Mouse (Mus musculus) neural tube, embryonic 15.5 days (tissue): ENCODE data around the gene Muc13. TPM values are rescaled to one million over a fixed set of nuclear protein-coding genes. Genes with fewer than 3 reads are reported as not detected.
A peak's percentile ranks its signal among the peaks of the same experiment; 100 is the strongest.

Source experiments
- ATAC-seq: fragments of 200-750 bp; cut with Nextera tagmentation; 2 replicates; pipeline ENCODE4 v1.8.0; 2017; ENCODE audit warnings: mild to moderate bottlenecking, moderate TSS enrichment, moderate library complexity; ENCODE audit not compliant: low FRiP score
- H3K27ac ChIP-seq: fragments of 300-500 bp; sonication (generic); replicated peaks from 2 replicates; pipeline ENCODE4 v1.5.1; 2015; ENCODE audit warnings: mild to moderate bottlenecking, inconsistent platforms
- H3K27me3 ChIP-seq: fragments of 300-500 bp; sonication (generic); replicated peaks from 2 replicates; pipeline ENCODE4 v1.6.1; 2015; ENCODE audit warnings: inconsistent platforms
- H3K36me3 ChIP-seq: fragments of 300-500 bp; sonication (generic); 2 replicates; pipeline ENCODE4 v1.6.1; 2015; ENCODE audit warnings: inconsistent platforms
- H3K4me1 ChIP-seq: fragments of 300-500 bp; sonication (generic); 2 replicates; pipeline ENCODE4 v1.6.1; 2015; ENCODE audit warnings: inconsistent platforms
- H3K4me2 ChIP-seq: fragments of 300-500 bp; sonication (generic); 2 replicates; pipeline ENCODE4 v1.6.1; 2015; ENCODE audit warnings: inconsistent platforms, mild to moderate bottlenecking, moderate library complexity
- H3K4me3 ChIP-seq: fragments of 300-500 bp; sonication (generic); replicated peaks from 2 replicates; pipeline ENCODE4 v1.5.1; 2015; ENCODE audit warnings: mild to moderate bottlenecking, inconsistent platforms
- H3K9ac ChIP-seq: fragments of 300-500 bp; sonication (generic); replicated peaks from 2 replicates; pipeline ENCODE4 v1.6.1; 2015; ENCODE audit warnings: mild to moderate bottlenecking, inconsistent platforms
- H3K9me3 ChIP-seq: fragments of 300-500 bp; sonication (generic); replicated peaks from 2 replicates; pipeline ENCODE4 v1.6.1; 2016; ENCODE audit warnings: inconsistent platforms
- WGBS: fragments of 180-500 bp; shearing (Covaris S2); methylation state at CpG from one replicate; pipeline ENCODE4 v1.1.7; 2015; ENCODE audit warnings: mixed read lengths; 5-methylcytosine and 5-hydroxymethylcytosine counted together
- polyA plus RNA-seq: library from polyadenylated mRNA; unstranded; fragments of >200 nt; fragmentation: Nextera tagmentation; extraction: Ambion mirVana; gene quantifications from 2 replicates; pipeline ENCODE4 v1.2.1, GENCODE M21; 2015

Gene Muc13
- polyA plus RNA-seq, 1 experiment from 2014 or later, result not detected

- H3K9ac ChIP-seq, result 0 out of 2 replicates have a peak overlapping the region, but pooled peaks have one; percentile 20
- peak overlapping the region; percentile 60 for H3K27ac ChIP-seq
- peaks cover 56% of the 10 kb centered on the region for H3K27me3 ChIP-seq
- no peaks in the 10 kb centered on the region for H3K9me3 ChIP-seq
- no peaks in the 10 kb centered on the region for H3K36me3 ChIP-seq
- H3K4me3 ChIP-seq, result peak overlapping the region; percentile 17
- WGBS, result 2% methylated on average over 21 of the region's 21 CpGs
- peak overlapping the region; percentile 53 for H3K4me2 ChIP-seq
- ATAC-seq, result no peak
- H3K4me1 ChIP-seq, result peaks cover 40% of the 10 kb centered on the region
These were observed 39.0 kb downstream of the Muc13 start for GRCm38 (mm10) chr16:33832728-33833428.

- Histone ChIP-seq H3K27me3 (peaks cover 54% of the 10 kb centered on the region), H3K9ac (0 out of 2 replicates have a peak overlapping the region, but pooled peaks have one; percentile 17), H3K4me1 (peaks cover 40% of the 10 kb centered on the region), H3K36me3 (no peaks in the 10 kb centered on the region), H3K27ac (peak overlapping the region; percentile 60), H3K4me3 (peak overlapping the region; percentile 17; the same call in 1 of the 2 replicates), H3K4me2 (peak overlapping the region; percentile 53), H3K9me3 (no peaks in the 10 kb centered on the region)
- 7% methylated on average over 5 of the region's 5 CpGs for WGBS
- no peak for ATAC-seq
These were observed 39.6 kb downstream of the Muc13 start for GRCm38 (mm10) chr16:33833429-33833753.

- Histone ChIP-seq H3K27ac (peak overlapping the region; percentile 60), H3K36me3 (no peaks in the 10 kb centered on the region), H3K4me2 (peak overlapping the region; percentile 53), H3K4me1 (peaks cover 39% of the 10 kb centered on the region), H3K4me3 (peak overlapping the region; percentile 18), H3K27me3 (peaks cover 51% of the 10 kb centered on the region), H3K9ac (0 out of 2 replicates have a peak overlapping the region, but pooled peaks have one; percentile 17), H3K9me3 (no peaks in the 10 kb centered on the region)
- WGBS, result 3% methylated on average over 25 of the region's 25 CpGs
- no peak for ATAC-seq
These were observed 40.1 kb downstream of the Muc13 start for GRCm38 (mm10) chr16:33833781-33834482.

- Histone ChIP-seq H3K4me1 (peaks cover 25% of the 10 kb centered on the region), H3K9me3 (no peaks in the 10 kb centered on the region), H3K27me3 (peaks cover 33% of the 10 kb centered on the region), H3K4me3 (no peak overlapping the region), H3K9ac (no peak overlapping the region), H3K27ac (no peak overlapping the region), H3K36me3 (no peaks in the 10 kb centered on the region), H3K4me2 (no peak overlapping the region)
- WGBS, result 86% methylated on average over 3 of the region's 3 CpGs
- no peak for ATAC-seq
These were observed 42.8 kb downstream of the Muc13 start for GRCm38 (mm10) chr16:33836676-33837075.

GRCm38 (mm10) chr16:33837191-33837590 is 43.4 kb downstream of the Muc13 start:
- no peak overlapping the region for H3K4me3 ChIP-seq
- H3K36me3 ChIP-seq, result no peaks in the 10 kb centered on the region
- peaks cover 25% of the 10 kb centered on the region for H3K4me1 ChIP-seq
- WGBS, result 71% methylated on average over 3 of the region's 3 CpGs
- H3K9me3 ChIP-seq, result no peaks in the 10 kb centered on the region
- ATAC-seq, result no peak
- peaks cover 30% of the 10 kb centered on the region for H3K27me3 ChIP-seq
- H3K4me2 ChIP-seq, result no peak overlapping the region
- H3K27ac ChIP-seq, result no peak overlapping the region
- H3K9ac ChIP-seq, result no peak overlapping the region

GRCm38 (mm10) chr16:33840616-33841015 is 46.8 kb downstream of the Muc13 start:
- WGBS, result 33% methylated on average over 6 of the region's 6 CpGs
- no peak overlapping the region for H3K9ac ChIP-seq
- H3K36me3 ChIP-seq, result no peaks in the 10 kb centered on the region
- no peak for ATAC-seq
- H3K27me3 ChIP-seq, result no peaks in the 10 kb centered on the region
- no peak overlapping the region for H3K27ac ChIP-seq
- no peaks in the 10 kb centered on the region for H3K9me3 ChIP-seq
- H3K4me2 ChIP-seq, result no peak overlapping the region
- H3K4me3 ChIP-seq, result no peak overlapping the region
- H3K4me1 ChIP-seq, result no peaks in the 10 kb centered on the region

- WGBS, result 72% methylated on average over 12 of the region's 12 CpGs
- H3K27me3 ChIP-seq, result no peaks in the 10 kb centered on the region
- no peak overlapping the region for H3K9ac ChIP-seq
- no peaks in the 10 kb centered on the region for H3K9me3 ChIP-seq
- no peaks in the 10 kb centered on the region for H3K36me3 ChIP-seq
- ATAC-seq, result no peak
- no peak overlapping the region for H3K4me2 ChIP-seq
- H3K27ac ChIP-seq, result no peak overlapping the region
- H3K4me1 ChIP-seq, result no peaks in the 10 kb centered on the region
- H3K4me3 ChIP-seq, result no peak overlapping the region
These were observed 48.4 kb downstream of the Muc13 start for GRCm38 (mm10) chr16:33842081-33842880.

GRCm38 (mm10) chr16:33844150-33844611 is 50.3 kb downstream of the Muc13 start:
- no peak overlapping the region for H3K27ac ChIP-seq
- H3K9ac ChIP-seq, result no peak overlapping the region
- no peak overlapping the region for H3K4me2 ChIP-seq
- no peaks in the 10 kb centered on the region for H3K36me3 ChIP-seq
- WGBS, result 57% methylated on average over 4 of the region's 4 CpGs
- H3K4me3 ChIP-seq, result no peak overlapping the region
- H3K9me3 ChIP-seq, result no peaks in the 10 kb centered on the region
- no peak for ATAC-seq
- H3K4me1 ChIP-seq, result no peaks in the 10 kb centered on the region
- no peaks in the 10 kb centered on the region for H3K27me3 ChIP-seq

GRCm38 (mm10) chr16:33844866-33845265 is 51.0 kb downstream of the Muc13 start:
- Histone ChIP-seq H3K4me1 (no peaks in the 10 kb centered on the region), H3K4me3 (no peak overlapping the region), H3K9ac (no peak overlapping the region), H3K36me3 (no peaks in the 10 kb centered on the region), H3K27ac (no peak overlapping the region), H3K4me2 (no peak overlapping the region), H3K27me3 (no peaks in the 10 kb centered on the region), H3K9me3 (no peaks in the 10 kb centered on the region)
- 85% methylated on average over 6 of the region's 6 CpGs for WGBS
- no peak for ATAC-seq

GRCm38 (mm10) chr16:33853271-33853670 is 59.4 kb downstream of the Muc13 start:
- Histone ChIP-seq H3K36me3 (no peaks in the 10 kb centered on the region), H3K9ac (no peak overlapping the region), H3K27me3 (no peaks in the 10 kb centered on the region), H3K4me1 (no peaks in the 10 kb centered on the region), H3K4me2 (no peak overlapping the region), H3K9me3 (no peaks in the 10 kb centered on the region), H3K4me3 (no peak overlapping the region), H3K27ac (no peak overlapping the region)
- no peak for ATAC-seq

- H3K9me3 ChIP-seq, result no peaks in the 10 kb centered on the region
- peaks cover 15% of the 10 kb centered on the region for H3K4me1 ChIP-seq
- H3K27ac ChIP-seq, result no peak overlapping the region
- H3K4me2 ChIP-seq, result no peak overlapping the region
- no peak overlapping the region for H3K9ac ChIP-seq
- ATAC-seq, result no peak
- 84% methylated on average over 2 of the region's 2 CpGs for WGBS
- no peaks in the 10 kb centered on the region for H3K36me3 ChIP-seq
- H3K27me3 ChIP-seq, result no peaks in the 10 kb centered on the region
- H3K4me3 ChIP-seq, result no peak overlapping the region
These were observed 64.9 kb downstream of the Muc13 start for GRCm38 (mm10) chr16:33858766-33859165.
